Mouse (Mus musculus): Measurements from ENCODE around the gene Myh7b.

Gene Myh7b

GRCm38 (mm10) chr2:155610978-155611377 lies at the start of gene Myh7b:
TSS of gene Myh7b (plus strand) at chr2:155611212.
- DNase-seq (ENCODE audit: low spot score) = no peak

- DNase-seq (ENCODE audit: low spot score) = no peak
Measured at GRCm38 (mm10) chr2:155562209-155562608, 48.8 kb upstream of the Myh7b start.

- DNase-seq (ENCODE audit: low spot score) = no peak
Measured at GRCm38 (mm10) chr2:155562934-155563333, 48.1 kb upstream of the Myh7b start.

- DNase-seq (ENCODE audit: low spot score) = no peak
Measured at GRCm38 (mm10) chr2:155567751-155568150, 43.3 kb upstream of the Myh7b start.

- no peak for DNase-seq (ENCODE audit: low spot score)
Measured at GRCm38 (mm10) chr2:155569223-155569807, 41.7 kb upstream of the Myh7b start.

- DNase-seq (ENCODE audit: low spot score) = no peak
Measured at GRCm38 (mm10) chr2:155573001-155573400, 38.0 kb upstream of the Myh7b start.

GRCm38 (mm10) chr2:155573996-155574395 lies 37.0 kb upstream of the Myh7b start:
- DNase-seq (ENCODE audit: low spot score) = no peak

- DNase-seq (ENCODE audit: low spot score) = no peak
Measured at GRCm38 (mm10) chr2:155574700-155575099, 36.3 kb upstream of the Myh7b start.

GRCm38 (mm10) chr2:155576656-155577055 lies 34.4 kb upstream of the Myh7b start:
- no peak for DNase-seq (ENCODE audit: low spot score)

- no peak for DNase-seq (ENCODE audit: low spot score)
Measured at GRCm38 (mm10) chr2:155580331-155580730, 30.7 kb upstream of the Myh7b start.

GRCm38 (mm10) chr2:155582384-155582995 lies 28.5 kb upstream of the Myh7b start:
- DNase-seq (ENCODE audit: low spot score) = no peak

- no peak for DNase-seq (ENCODE audit: low spot score)
Measured at GRCm38 (mm10) chr2:155582996-155583395, 28.0 kb upstream of the Myh7b start.

GRCm38 (mm10) chr2:155583927-155584530 lies 27.0 kb upstream of the Myh7b start:
- peak; percentile 9 for DNase-seq (ENCODE audit: low spot score)

GRCm38 (mm10) chr2:155585082-155585481 lies 25.9 kb upstream of the Myh7b start:
- no peak for DNase-seq (ENCODE audit: low spot score)

GRCm38 (mm10) chr2:155585486-155585885 lies 25.5 kb upstream of the Myh7b start:
- DNase-seq (ENCODE audit: low spot score) = no peak

- DNase-seq (ENCODE audit: low spot score) = no peak
Measured at GRCm38 (mm10) chr2:155588136-155588535, 22.9 kb upstream of the Myh7b start.

- no peak for DNase-seq (ENCODE audit: low spot score)
Measured at GRCm38 (mm10) chr2:155589521-155589920, 21.5 kb upstream of the Myh7b start.

- no peak for DNase-seq (ENCODE audit: low spot score)
Measured at GRCm38 (mm10) chr2:155590876-155591275, 20.1 kb upstream of the Myh7b start.

GRCm38 (mm10) chr2:155591676-155592075 lies 19.3 kb upstream of the Myh7b start:
- DNase-seq (ENCODE audit: low spot score) = no peak

- DNase-seq (ENCODE audit: low spot score) = peak; percentile 100
Measured at GRCm38 (mm10) chr2:155592137-155592853, 18.7 kb upstream of the Myh7b start, which contains the start of gene Gss. TSS of gene Gss (minus strand) at chr2:155592810.

- no peak for DNase-seq (ENCODE audit: low spot score)
Measured at GRCm38 (mm10) chr2:155592854-155593283, 18.1 kb upstream of the Myh7b start.

GRCm38 (mm10) chr2:155595516-155595915 lies 15.5 kb upstream of the Myh7b start:
- no peak for DNase-seq (ENCODE audit: low spot score)

GRCm38 (mm10) chr2:155603707-155604106 lies 7.3 kb upstream of the Myh7b start:
- DNase-seq (ENCODE audit: low spot score) = no peak

All from ovary, postnatal 10 days (tissue).